Mouse (Mus musculus): ENCODE results near the gene Myzap. TPM values are rescaled to one million over a fixed set of nuclear protein-coding genes. Genes with fewer than 3 reads are reported as not detected.
"Not testable (repeated sequence)": the region's sequence is repeated elsewhere in the genome, so short reads cannot be mapped to it uniquely, and the experiment has no call there.

Gene Myzap
- 100 to 1,000 TPM; 381 to 383 TPM for total RNA-seq (2021)

- intact Hi-C loops (cut with DNase I): loop anchor here (2.0 kb wide), 3 partner anchors 17 to 41 kb away; no protein-coding TSS in a partner anchor
- peak; percentile 89 for DNase-seq (ENCODE audit: low spot score)
These were observed at the start of gene Myzap for GRCm38 (mm10) chr9:71591938-71592548. TSS of gene Myzap (minus strand) at chr9:71592360.

- no peak for DNase-seq (ENCODE audit: low spot score)
- intact Hi-C loops (cut with DNase I): loop anchor here (10.0 kb wide), 2 partner anchors 554 to 764 kb away; no protein-coding TSS in a partner anchor
These were observed 48.3 kb upstream of the Myzap start for GRCm38 (mm10) chr9:71640361-71640927.

- intact Hi-C loops (cut with DNase I): no loop called here
These were observed 46.0 kb upstream of the Myzap start for GRCm38 (mm10) chr9:71638198-71638597.

GRCm38 (mm10) chr9:71636854-71637253 is 44.7 kb upstream of the Myzap start:
- intact Hi-C loops (cut with DNase I): no loop called here

More at GRCm38 (mm10) chr9:71638198-71638597, 46.0 kb upstream of the Myzap start:
- no peak for DNase-seq (ENCODE audit: low spot score)

GRCm38 (mm10) chr9:71635627-71636026 is 43.5 kb upstream of the Myzap start:
- intact Hi-C loops (cut with DNase I): no loop called here
- DNase-seq (ENCODE audit: low spot score): no peak

More at GRCm38 (mm10) chr9:71636854-71637253, 44.7 kb upstream of the Myzap start:
- no peak for DNase-seq (ENCODE audit: low spot score)

GRCm38 (mm10) chr9:71634916-71635315 is 42.8 kb upstream of the Myzap start:
- no peak for DNase-seq (ENCODE audit: low spot score)
- intact Hi-C loops (cut with DNase I): no loop called here

- DNase-seq (ENCODE audit: low spot score): no peak
- intact Hi-C loops (cut with DNase I): loop anchor here (10.0 kb wide), 1 partner anchor 414 kb away; the partner anchor contains the start of gene Aldh1a2
These were observed 36.8 kb upstream of the Myzap start for GRCm38 (mm10) chr9:71628921-71629320.

GRCm38 (mm10) chr9:71628286-71628685 is 36.1 kb upstream of the Myzap start:
- DNase-seq (ENCODE audit: low spot score): no peak
- intact Hi-C loops (cut with DNase I): loop anchor here (10.0 kb wide), 1 partner anchor 413 kb away; the partner anchor contains the start of gene Aldh1a2

GRCm38 (mm10) chr9:71625961-71626360 is 33.8 kb upstream of the Myzap start:
- intact Hi-C loops (cut with DNase I): loop anchor here (10.0 kb wide), 1 partner anchor 411 kb away; the partner anchor contains the start of gene Aldh1a2
- no peak for DNase-seq (ENCODE audit: low spot score)

- intact Hi-C loops (cut with DNase I): loop anchor here (10.0 kb wide), 1 partner anchor 410 kb away; the partner anchor contains the start of gene Aldh1a2
- DNase-seq (ENCODE audit: low spot score): no peak
These were observed 32.8 kb upstream of the Myzap start for GRCm38 (mm10) chr9:71624793-71625495.

- DNase-seq (ENCODE audit: low spot score): no peak
- intact Hi-C loops (cut with DNase I): loop anchor here (2.0 to 10.0 kb wide), 2 partner anchors 263 to 409 kb away; partner anchors contain the start of gene Aldh1a2
These were observed 31.9 kb upstream of the Myzap start for GRCm38 (mm10) chr9:71623871-71624569.

- DNase-seq (ENCODE audit: low spot score): no peak
- intact Hi-C loops (cut with DNase I): loop anchor here (2.0 to 10.0 kb wide), 2 partner anchors 262 to 408 kb away; partner anchors contain the start of gene Aldh1a2
These were observed 30.4 kb upstream of the Myzap start for GRCm38 (mm10) chr9:71622593-71622992.

GRCm38 (mm10) chr9:71621968-71622367 is 29.8 kb upstream of the Myzap start:
- no peak for DNase-seq (ENCODE audit: low spot score)
- intact Hi-C loops (cut with DNase I): loop anchor here (2.0 to 10.0 kb wide), 2 partner anchors 261 to 407 kb away; partner anchors contain the start of gene Aldh1a2

GRCm38 (mm10) chr9:71620116-71620515 is 28.0 kb upstream of the Myzap start:
- DNase-seq (ENCODE audit: low spot score): not testable (repeated sequence)
- intact Hi-C loops (cut with DNase I): loop anchor here (10.0 kb wide), 1 partner anchor 405 kb away; the partner anchor contains the start of gene Aldh1a2

- DNase-seq (ENCODE audit: low spot score): no peak
- intact Hi-C loops (cut with DNase I): no loop called here
These were observed 25.2 kb upstream of the Myzap start for GRCm38 (mm10) chr9:71617363-71617762.

- intact Hi-C loops (cut with DNase I): loop anchor here (1.0 kb wide), 1 partner anchor 73 kb away; no protein-coding TSS in a partner anchor
- peak; percentile 47 for DNase-seq (ENCODE audit: low spot score)
These were observed 24.0 kb upstream of the Myzap start for GRCm38 (mm10) chr9:71616185-71616584.

GRCm38 (mm10) chr9:71614643-71615042 is 22.5 kb upstream of the Myzap start:
- intact Hi-C loops (cut with DNase I): no loop called here
- no peak for DNase-seq (ENCODE audit: low spot score)

- no peak for DNase-seq (ENCODE audit: low spot score)
- intact Hi-C loops (cut with DNase I): loop anchor here (1.0 kb wide), 1 partner anchor 69 kb away; no protein-coding TSS in a partner anchor
These were observed 20.8 kb upstream of the Myzap start for GRCm38 (mm10) chr9:71612981-71613380.

GRCm38 (mm10) chr9:71611876-71612275 is 19.7 kb upstream of the Myzap start:
- no peak for DNase-seq (ENCODE audit: low spot score)
- intact Hi-C loops (cut with DNase I): no loop called here
